In the genomic region with DNA sequence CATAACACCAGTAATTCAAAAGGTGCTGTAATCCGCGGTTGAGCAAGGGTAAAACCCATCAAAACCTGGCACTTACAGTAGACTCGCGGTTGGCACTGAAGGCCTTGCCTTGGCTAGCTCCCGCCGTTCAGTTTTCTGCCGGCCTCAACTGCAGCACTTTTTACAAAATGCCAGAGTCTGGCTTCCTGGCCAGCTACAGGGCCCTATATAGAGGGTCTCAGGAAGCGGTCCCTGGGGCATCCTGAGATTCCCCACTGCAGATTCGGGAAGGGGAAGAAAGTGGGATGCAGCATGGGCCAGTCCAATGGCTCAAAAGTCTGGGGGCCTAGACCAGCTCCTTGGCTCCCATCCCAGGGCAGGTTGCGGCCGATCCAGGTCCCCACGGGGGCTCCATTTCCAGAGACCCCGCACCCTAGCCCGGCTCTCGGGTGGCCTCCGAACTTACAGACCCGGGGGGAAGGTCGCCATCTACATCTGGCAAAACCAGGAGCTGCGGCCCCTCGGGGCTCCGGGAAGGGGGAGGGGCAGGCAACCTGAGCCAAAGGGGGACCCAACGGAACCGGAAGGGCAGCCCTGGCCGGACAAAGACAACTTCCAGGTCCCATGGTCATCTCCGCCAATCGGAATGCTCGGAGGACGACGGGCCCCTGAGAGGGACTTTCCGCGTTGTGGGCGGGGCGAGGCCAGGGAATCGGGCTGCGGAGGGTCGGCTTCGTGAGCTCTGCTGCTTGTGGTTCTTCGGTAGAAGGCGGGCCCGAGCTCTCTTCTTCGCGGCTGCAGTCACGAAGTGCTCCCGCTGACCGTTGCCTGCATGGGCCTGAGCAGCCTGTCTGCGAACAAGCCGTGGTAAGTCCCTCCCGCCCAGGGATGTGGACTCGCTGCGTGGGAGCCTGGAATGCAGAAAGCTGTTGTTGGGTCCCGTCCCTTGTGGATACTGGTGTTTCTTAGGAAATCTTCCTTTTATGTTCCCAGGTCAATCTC, we compare ENCODE assay signal across 8 mouse cellular contexts. TPM values are rescaled to one million over a fixed set of nuclear protein-coding genes. Genes with fewer than 3 reads are reported as not detected.
DNase-seq lines count a peak whose midpoint lies in the region; ATAC-seq and TF ChIP-seq lines count a peak whose summit lies in the region.

A gene (minus strand): TSS at position 525 of the 981 bp plus-strand sequence.
A gene (minus strand): TSS at position 561 of the 981 bp plus-strand sequence.
A gene (plus strand): TSS at position 669 of the 981 bp plus-strand sequence.

- H3K4me3 ChIP-seq in hindbrain, embryonic 10.5 days = peak within 1 kb of the TSS; percentile 92
- peak within 1 kb of the TSS; percentile 78 for H3K4me3 ChIP-seq in lung, embryonic 16.5 days (ENCODE audit: low read length)
- H3K4me3 ChIP-seq in thymus, adult 2 months (ENCODE audit: control insufficient read depth, insufficient read depth, low read length) = peak within 1 kb of the TSS; percentile 80

- TF ChIP-seq POLR2A in thymus, adult 2 months (IDR thresholded peaks at IDR 0.05; ENCODE audit: control insufficient read depth, extremely low read depth, insufficient read depth, low read length, poor library complexity) = peak; percentile 35; the same call in 1 of the 2 replicates

- under 1% methylated on average over 51 of the region's 51 CpGs for WGBS in hindbrain, embryonic 10.5 days
- under 1% methylated on average over 50 of the region's 51 CpGs for WGBS in lung, embryonic 16.5 days
- under 1% methylated on average over 51 of the region's 51 CpGs for WGBS in thymus, adult 2 months

- H3K27ac ChIP-seq in hindbrain, embryonic 10.5 days = peak within 1 kb of the TSS; percentile 97
- peak within 1 kb of the TSS; percentile 88 for H3K27ac ChIP-seq in lung, embryonic 16.5 days (ENCODE audit: low read length)
- no peak within 1 kb of the TSS; the same call in 1 of the 2 replicates for H3K27ac ChIP-seq in thymus, adult 2 months (ENCODE audit: control insufficient read depth, insufficient read depth, low read length)

- ATAC-seq in frontal cortex, adult (ENCODE audit: low TSS enrichment) = peak; percentile 99
- peak; percentile 100 for ATAC-seq in lung, embryonic 16.5 days (ENCODE audit: low read depth)

- no peak for TF ChIP-seq CTCF in thymus, adult 2 months (IDR thresholded peaks at IDR 0.05; ENCODE audit: borderline replicate concordance, control insufficient read depth, extremely low read depth, insufficient read depth, low read length, poor library complexity)

- no peaks in the 10 kb centered on the region for H3K9me3 ChIP-seq in hindbrain, embryonic 10.5 days
- no peaks in the 10 kb centered on the region for H3K9me3 ChIP-seq in lung, embryonic 16.5 days (ENCODE audit: control insufficient read depth, low read length)

- peaks cover 6% of the 10 kb centered on the region; the same call in 1 of the 2 replicates for H3K36me3 ChIP-seq in hindbrain, embryonic 10.5 days
- H3K36me3 ChIP-seq in lung, embryonic 16.5 days (ENCODE audit: control insufficient read depth, insufficient read depth, low read length) = no peaks in the 10 kb centered on the region
- H3K36me3 ChIP-seq in thymus, adult 2 months (ENCODE audit: control insufficient read depth, insufficient read depth, low read length) = no peaks in the 10 kb centered on the region

- peak within 1 kb of the TSS; percentile 87 for H3K9ac ChIP-seq in lung, embryonic 16.5 days (ENCODE audit: low read length)

- H3K27me3 ChIP-seq in hindbrain, embryonic 10.5 days (ENCODE audit: insufficient read depth, poor library complexity, severe bottlenecking) = no peaks in the 10 kb centered on the region
- no peaks in the 10 kb centered on the region for H3K27me3 ChIP-seq in lung, embryonic 16.5 days (ENCODE audit: control insufficient read depth, insufficient read depth, low read depth, low read length)
- no peaks in the 10 kb centered on the region for H3K27me3 ChIP-seq in thymus, adult 2 months (ENCODE audit: control insufficient read depth, insufficient read depth, low read length)

- peaks cover 32% of the 10 kb centered on the region for H3K4me1 ChIP-seq in hindbrain, embryonic 10.5 days (replicated peaks)
- peaks cover 2% of the 10 kb centered on the region for H3K4me1 ChIP-seq in lung, embryonic 16.5 days (replicated peaks; ENCODE audit: control insufficient read depth, insufficient read depth, low read length)
- H3K4me1 ChIP-seq in thymus, adult 2 months (replicated peaks; ENCODE audit: control insufficient read depth, insufficient read depth, low read length) = 0 out of 2 replicates have a peak, but pooled peaks cover 3% of the 10 kb centered on the region

- H3K4me2 ChIP-seq in lung, embryonic 16.5 days (ENCODE audit: low read depth, low read length) = peak within 1 kb of the TSS; percentile 73

- peak; percentile 98 for DNase-seq in Muller cell, postnatal 12 days (ENCODE audit: inconsistent ontology term)
- peak; percentile 93 for DNase-seq in cerebellum, adult 9-10 months
- peak; percentile 97 for DNase-seq in hindbrain, embryonic 10.5 days (ENCODE audit: low spot score)
- DNase-seq in layer of hippocampus, adult 9-11 months = peak; percentile 95
- DNase-seq in ovary, adult 18-20 months (ENCODE audit: low spot score) = peak; percentile 93
- DNase-seq in thymus, adult 2 months = peak; percentile 93

RNA-seq across cellular contexts. Expression of the first gene that starts in this region (rescaled TPM):
- 7.7 and 9.3 TPM in 2 replicates for polyA plus RNA-seq in hindbrain, embryonic 10.5 days (2016; fragmentation: Nextera tagmentation; extraction: Ambion mirVana)
- 6.9 and 7.1 TPM in 2 replicates for polyA plus RNA-seq in lung, embryonic 16.5 days (2015; fragmentation: Nextera tagmentation; extraction: Ambion mirVana)
- 4.6 and 5.0 TPM in 2 replicates for polyA plus RNA-seq in thymus, adult 2 months (2012; rRNA removed)

RNA-seq across cellular contexts. Expression of the second gene that starts in this region (rescaled TPM):
- 6.1 and 6.5 TPM in 2 replicates for polyA plus RNA-seq in hindbrain, embryonic 10.5 days (2016; fragmentation: Nextera tagmentation; extraction: Ambion mirVana)
- 7.3 and 8.0 TPM in 2 replicates for polyA plus RNA-seq in lung, embryonic 16.5 days (2015; fragmentation: Nextera tagmentation; extraction: Ambion mirVana)
- polyA plus RNA-seq in thymus, adult 2 months (2012; rRNA removed) = 3.3 and 3.6 TPM in 2 replicates

RNA-seq across cellular contexts. Expression of the third gene that starts in this region (rescaled TPM):
- polyA plus RNA-seq in hindbrain, embryonic 10.5 days (2016; fragmentation: Nextera tagmentation; extraction: Ambion mirVana) = 42.9 and 44.6 TPM in 2 replicates
- 37.8 and 39.5 TPM in 2 replicates for polyA plus RNA-seq in lung, embryonic 16.5 days (2015; fragmentation: Nextera tagmentation; extraction: Ambion mirVana)
- 10.6 and 11.3 TPM in 2 replicates for polyA plus RNA-seq in thymus, adult 2 months (2012; rRNA removed)
